Mouse (Mus musculus) MEL (cell line): Measurements from ENCODE around the gene Boc. TPM values are rescaled to one million over a fixed set of nuclear protein-coding genes. Genes with fewer than 3 reads are reported as not detected.

ENCODE experiments used
- DNase-seq: peaks from one replicate; pipeline ENCODE4 v3.0.0; 2011; ENCODE audit warnings: low read depth, low spot score
- H3K27ac ChIP-seq: 2 replicates; pipeline ENCODE4 v1.5.1; 2012; ENCODE audit warnings: low read depth, mild to moderate bottlenecking, control low read depth, low read length, moderate library complexity; ENCODE audit not compliant: control insufficient read depth
- H3K27me3 ChIP-seq, 2 experiments: fragments of 150-350 bp in 1 of 2; sonication (generic) in 1 of 2; 2 replicates each; pipeline ENCODE4 v1.6.1; 2012; ENCODE audit warnings: low read length in 2 of 2, mild to moderate bottlenecking in 2 of 2, improper control_type of control experiment in 1 of 2, moderate library complexity in 1 of 2; ENCODE audit not compliant: insufficient read depth in 2 of 2, control insufficient read depth in 1 of 2
- H3K36me3 ChIP-seq, 2 experiments: 2 replicates each; pipeline ENCODE4 v1.6.1; 2012 to 2014; ENCODE audit warnings: low read length in 2 of 2, improper control_type of control experiment in 1 of 2, inconsistent platforms in 1 of 2, mild to moderate bottlenecking in 1 of 2; ENCODE audit not compliant: insufficient read depth in 2 of 2, control insufficient read depth in 1 of 2
- H3K4me1 ChIP-seq, 2 experiments: fragments of 150-350 bp in 1 of 2; sonication (generic) in 1 of 2; 2 replicates each; pipeline ENCODE4 v1.6.1; 2012; ENCODE audit warnings: low read length in 2 of 2, improper control_type of control experiment in 1 of 2, mild to moderate bottlenecking in 1 of 2; ENCODE audit not compliant: insufficient read depth in 2 of 2, control insufficient read depth in 1 of 2
- H3K4me3 ChIP-seq, 2 experiments: fragments of 150-350 bp in 1 of 2; sonication (generic) in 1 of 2; 2 replicates each; pipeline ENCODE4 v1.5.1; 2012; ENCODE audit warnings: low read depth in 2 of 2, low read length in 2 of 2, mild to moderate bottlenecking in 2 of 2, moderate library complexity in 2 of 2, control low read depth in 1 of 2, improper control_type of control experiment in 1 of 2; ENCODE audit not compliant: control insufficient read depth in 1 of 2, insufficient read depth in 1 of 2
- H3K79me2 ChIP-seq: 2 replicates; pipeline ENCODE4 v1.6.1; 2012; ENCODE audit warnings: mild to moderate bottlenecking, low read length, moderate library complexity; ENCODE audit not compliant: control insufficient read depth, poor library complexity, insufficient read depth
- H3K9ac ChIP-seq: 2 replicates; pipeline ENCODE4 v1.6.1; 2012; ENCODE audit warnings: low read depth, mild to moderate bottlenecking, control low read depth, low read length, moderate library complexity; ENCODE audit not compliant: control insufficient read depth, poor library complexity, severe bottlenecking
- H3K9me3 ChIP-seq: fragments of 150-350 bp; sonication (generic); replicated peaks from 2 replicates; pipeline ENCODE4 v1.6.1; 2012; ENCODE audit warnings: mild to moderate bottlenecking, low read length, improper control_type of control experiment, moderate library complexity; ENCODE audit not compliant: insufficient read depth
- CHD1 ChIP-seq: IDR thresholded peaks from 2 replicates; pipeline ENCODE4 v1.6.1; 2012; ENCODE audit warnings: low read depth, mild to moderate bottlenecking, inconsistent platforms, low read length, improper control_type of control experiment
- CHD2 ChIP-seq: IDR thresholded peaks from 2 replicates; pipeline ENCODE4 v1.6.1; 2011; ENCODE audit warnings: low read length, improper control_type of control experiment
- E2F4 ChIP-seq: IDR thresholded peaks from 2 replicates; pipeline ENCODE4 v1.6.1; 2011; ENCODE audit warnings: low read depth, low read length, improper control_type of control experiment, borderline replicate concordance
- ELF1 ChIP-seq: IDR thresholded peaks from 2 replicates; pipeline ENCODE4 v1.6.1; 2014; ENCODE audit warnings: low read depth, mild to moderate bottlenecking, inconsistent platforms, low read length, improper control_type of control experiment, moderate library complexity
- ETS1 ChIP-seq: IDR thresholded peaks from 2 replicates; pipeline ENCODE4 v1.6.1; 2012; ENCODE audit warnings: low read depth, mild to moderate bottlenecking, inconsistent platforms, low read length, improper control_type of control experiment, moderate library complexity
- JUND ChIP-seq: IDR thresholded peaks from 2 replicates; pipeline ENCODE4 v1.6.1; 2011; ENCODE audit warnings: low read depth, mild to moderate bottlenecking, improper control_type of control experiment, low read length
- KAT2A ChIP-seq: conservative IDR thresholded peaks from 2 replicates; pipeline ENCODE4 v1.6.1; 2012; ENCODE audit warnings: low read depth, low read length, improper control_type of control experiment, inconsistent platforms
- MAX ChIP-seq: IDR thresholded peaks from 2 replicates; pipeline ENCODE4 v1.6.1; 2011; ENCODE audit warnings: low read length, improper control_type of control experiment
- MYB ChIP-seq: IDR thresholded peaks from 2 replicates; pipeline ENCODE4 v1.6.1; 2011; ENCODE audit warnings: mild to moderate bottlenecking, low read depth, low read length, improper control_type of control experiment
- MYC ChIP-seq: IDR thresholded peaks from 2 replicates; pipeline ENCODE4 v1.6.1; 2011; ENCODE audit warnings: low read depth, mild to moderate bottlenecking, low read length, improper control_type of control experiment, moderate library complexity
- NELFE ChIP-seq: IDR thresholded peaks from 2 replicates; pipeline ENCODE4 v1.6.1; 2011; ENCODE audit warnings: low read depth, low read length, improper control_type of control experiment
- NRF1 ChIP-seq: IDR thresholded peaks from 2 replicates; pipeline ENCODE4 v1.6.1; 2014; ENCODE audit warnings: low read depth, mild to moderate bottlenecking, inconsistent platforms, low read length, improper control_type of control experiment, moderate library complexity; ENCODE audit not compliant: poor library complexity, insufficient read depth, severe bottlenecking
- POLR2A ChIP-seq, 2 experiments: IDR thresholded peaks; 2 replicates each; pipeline ENCODE4 v1.6.1; 2011 to 2012; ENCODE audit warnings: low read length in 2 of 2, mild to moderate bottlenecking in 2 of 2, control low read depth in 1 of 2, improper control_type of control experiment in 1 of 2, low read depth in 1 of 2, moderate library complexity in 1 of 2; ENCODE audit not compliant: control insufficient read depth in 1 of 2, insufficient read depth in 1 of 2, poor library complexity in 1 of 2
- POLR2AphosphoS2 ChIP-seq: IDR thresholded peaks from 2 replicates; pipeline ENCODE4 v1.6.1; 2011; ENCODE audit warnings: low read length, improper control_type of control experiment
- RAD21 ChIP-seq: IDR thresholded peaks from 2 replicates; pipeline ENCODE4 v1.6.1; 2011; ENCODE audit warnings: mild to moderate bottlenecking, low read depth, low read length, improper control_type of control experiment
- SIN3A ChIP-seq: IDR thresholded peaks from 2 replicates; pipeline ENCODE4 v1.6.1; 2012; ENCODE audit warnings: low read length, improper control_type of control experiment, inconsistent platforms
- TBP ChIP-seq: IDR thresholded peaks from 2 replicates; pipeline ENCODE4 v1.8.0; 2011; ENCODE audit warnings: low read depth, low read length, improper control_type of control experiment
- UBTF ChIP-seq: IDR thresholded peaks from 2 replicates; pipeline ENCODE4 v1.6.1; 2012; ENCODE audit warnings: low read depth, mild to moderate bottlenecking, inconsistent platforms, low read length, improper control_type of control experiment, moderate library complexity, borderline replicate concordance; ENCODE audit not compliant: insufficient read depth
- USF1 ChIP-seq: IDR thresholded peaks from 2 replicates; pipeline ENCODE4 v1.6.1; 2014; ENCODE audit warnings: low read depth, mild to moderate bottlenecking, inconsistent platforms, low read length, improper control_type of control experiment, moderate library complexity
- ZKSCAN1 ChIP-seq: IDR thresholded peaks from 2 replicates; pipeline ENCODE4 v1.6.1; 2012; ENCODE audit warnings: low read depth, mild to moderate bottlenecking, inconsistent platforms, low read length, improper control_type of control experiment, moderate library complexity
- ZMIZ1 ChIP-seq: IDR thresholded peaks from 2 replicates; pipeline ENCODE4 v1.6.1; 2012; ENCODE audit warnings: low read depth, mild to moderate bottlenecking, inconsistent platforms, low read length, improper control_type of control experiment, moderate library complexity
- polyA plus RNA-seq, 2 experiments: library from polyadenylated mRNA; stranded (reverse) in 1 of 2; unstranded in 1 of 2; fragments of >175 nt in 1 of 2; fragments of >200 nt in 1 of 2; gene quantifications; 2 replicates each; pipeline versions ENCODE4 v1.2.1 to v1.2.4; 2012; ENCODE audit warnings: low replicate concordance in 2 of 2, low read depth in 1 of 2; ENCODE audit not compliant: insufficient read length in 2 of 2, insufficient read depth in 1 of 2, missing spikeins in 1 of 2
- total RNA-seq: library from RNA; depleted of rRNA; stranded (reverse); fragments of 300-350 nt; gene quantifications from 2 replicates; pipeline ENCODE4 v1.2.3, GENCODE M21; 2012

Boc gene
- total and polyA plus RNA-seq, 3 experiments, result not detected

- DNase-seq, result no peak
- no peaks in the 10 kb centered on the region for H3K36me3 ChIP-seq
- no peak overlapping the region for H3K9ac ChIP-seq
- TF ChIP-seq JUND, result no peak
- TF ChIP-seq UBTF, result no peak
- TF ChIP-seq E2F4, result no peak
- no peaks in the 10 kb centered on the region for H3K79me2 ChIP-seq
- no peak overlapping the region for H3K4me3 ChIP-seq
- H3K9me3 ChIP-seq, result no peaks in the 10 kb centered on the region
- no peaks in the 10 kb centered on the region for H3K27me3 ChIP-seq
- H3K27ac ChIP-seq, result no peak overlapping the region
- H3K4me1 ChIP-seq, result no peaks in the 10 kb centered on the region
Observed at GRCm38 (mm10) chr16:44547976-44548375, 10.7 kb downstream of the Boc start.

- Histone ChIP-seq H3K9ac (no peak overlapping the region), H3K36me3 (no peaks in the 10 kb centered on the region), H3K4me1 (no peaks in the 10 kb centered on the region), H3K79me2 (no peaks in the 10 kb centered on the region), H3K27me3 (no peaks in the 10 kb centered on the region), H3K9me3 (no peaks in the 10 kb centered on the region), H3K27ac (no peak overlapping the region), H3K4me3 (no peak overlapping the region)
- DNase-seq, result no peak
- TF ChIP-seq POLR2AphosphoS2, result no peak
- TF ChIP-seq MYB, result no peak
- TF ChIP-seq SIN3A, result no peak
- no peak for TF ChIP-seq ZMIZ1
- no peak for TF ChIP-seq RAD21
- no peak for TF ChIP-seq CHD1
- no peak for TF ChIP-seq TBP
- TF ChIP-seq MAX, result no peak
- no peak for TF ChIP-seq MYC
- TF ChIP-seq NELFE, result no peak
- TF ChIP-seq ZKSCAN1, result no peak
- TF ChIP-seq JUND, result no peak
- TF ChIP-seq POLR2A (IDR thresholded peaks at IDR 0.05; ENCODE audit: control insufficient read depth in 1 of 2, insufficient read depth in 1 of 2, low read depth in 1 of 2, low read length in 2 of 2, poor library complexity in 1 of 2), result no peak
- TF ChIP-seq NRF1, result no peak
- TF ChIP-seq KAT2A, result no peak
- TF ChIP-seq ELF1, result no peak
- no peak for TF ChIP-seq CHD2
- no peak for TF ChIP-seq USF1
- TF ChIP-seq ETS1, result no peak
- no peak for TF ChIP-seq UBTF
Observed at GRCm38 (mm10) chr16:44546831-44547230, 11.9 kb downstream of the Boc start.
